Comparison of ENCODE assay signal across 23 mouse cellular contexts in genomic region chr17:8797624-8798023, GRCm38 (mm10).
DNase-seq lines count a peak whose midpoint lies in the region; ATAC-seq lines count a peak whose summit lies in the region.
"Had no signal": no experiment of that assay in that cellular context is flagged by ENCODE, and none has a peak within 500 bp of the region (broad histone marks: within the 10 kb centered on the region; RNA-seq: fewer than 3 reads in every experiment).

No protein-coding gene starts in this region.

- 10% methylated on average over 2 of the region's 2 CpGs for WGBS in heart, embryonic 11.5 days (ENCODE audit: insufficient replicate concordance)
- WGBS in liver, embryonic 13.5 days (ENCODE audit: insufficient replicate concordance), result 5% methylated on average over 2 of the region's 2 CpGs

- no peak overlapping the region for H3K4me2 ChIP-seq in heart, embryonic 11.5 days
- no peak overlapping the region for H3K4me2 ChIP-seq in liver, embryonic 13.5 days
- H3K4me2 ChIP-seq: embryonic facial prominence, embryonic 12.5 days; forebrain, embryonic 15.5 days; hindbrain, embryonic 15.5 days had no signal

- H3K9me3 ChIP-seq in heart, embryonic 11.5 days (replicated peaks; ENCODE audit: control insufficient read depth, low read length), result no peaks in the 10 kb centered on the region
- no peaks in the 10 kb centered on the region for H3K9me3 ChIP-seq in liver, embryonic 13.5 days (replicated peaks)
- H3K9me3 ChIP-seq: embryonic facial prominence, embryonic 12.5 days; forebrain, embryonic 15.5 days; hindbrain, embryonic 15.5 days had no signal

- H3K27me3 ChIP-seq in heart, embryonic 11.5 days (ENCODE audit: control insufficient read depth, insufficient read depth, low read length), result peaks cover 51% of the 10 kb centered on the region
- H3K27me3 ChIP-seq in liver, embryonic 13.5 days, result peaks cover 64% of the 10 kb centered on the region

- H3K4me1 ChIP-seq in heart, embryonic 11.5 days (ENCODE audit: control insufficient read depth, insufficient read depth, low read length), result peaks cover 5% of the 10 kb centered on the region
- H3K4me1 ChIP-seq in liver, embryonic 13.5 days (replicated peaks), result peaks cover 5% of the 10 kb centered on the region; the same call in 1 of the 2 replicates

- H3K4me3 ChIP-seq in heart, embryonic 11.5 days (ENCODE audit: low read depth, low read length), result no peak overlapping the region
- H3K4me3 ChIP-seq in liver, embryonic 13.5 days (replicated peaks), result no peak overlapping the region
- H3K4me3 ChIP-seq: embryonic facial prominence, embryonic 12.5 days; forebrain, embryonic 15.5 days; hindbrain, embryonic 15.5 days had no signal

- intact Hi-C loops in left cerebral cortex, postnatal 10 days (cut with DNase I), result no loop called here

- H3K36me3 ChIP-seq in heart, embryonic 11.5 days (ENCODE audit: control insufficient read depth, insufficient read depth, low read length), result no peaks in the 10 kb centered on the region
- H3K36me3 ChIP-seq in liver, embryonic 13.5 days, result no peaks in the 10 kb centered on the region
- H3K36me3 ChIP-seq: embryonic facial prominence, embryonic 12.5 days; forebrain, embryonic 15.5 days; G1E; hindbrain, embryonic 15.5 days had no signal

- ATAC-seq in heart, embryonic 11.5 days (replicated peaks; ENCODE audit: insufficient number of reproducible peaks, low FRiP score, low TSS enrichment), result peak; percentile 52; the same call in 1 of the 2 replicates
- 0 out of 2 replicates have a peak, but pooled peaks have one; percentile 26 for ATAC-seq in liver, embryonic 13.5 days (ENCODE audit: low read depth)
- peak; percentile 64 for ATAC-seq in common myeloid progenitor, adult 5-6 weeks (replicated peaks; ENCODE audit: low read depth, poor library complexity, severe bottlenecking)
- ATAC-seq: activated CD4-positive, CD25-positive, alpha-beta regulatory T cell, adult 4 months; CD4-positive, CD25-positive, alpha-beta regulatory T cell, adult 4 months; forebrain, embryonic 15.5 days; intestine, embryonic 16.5 days; Patski had no signal

- H3K27ac ChIP-seq in heart, embryonic 11.5 days (ENCODE audit: low read depth, low read length), result no peak overlapping the region; the same call in 1 of the 2 replicates
- H3K27ac ChIP-seq in liver, embryonic 13.5 days, result no peak overlapping the region
- H3K27ac ChIP-seq: embryonic facial prominence, embryonic 12.5 days; forebrain, embryonic 15.5 days; hindbrain, embryonic 15.5 days had no signal

- no peak overlapping the region for H3K9ac ChIP-seq in heart, embryonic 11.5 days (ENCODE audit: low read depth, low read length)
- H3K9ac ChIP-seq in liver, embryonic 13.5 days, result no peak overlapping the region
- H3K9ac ChIP-seq: embryonic facial prominence, embryonic 12.5 days; forebrain, embryonic 15.5 days; hindbrain, embryonic 15.5 days had no signal

- no peak for DNase-seq in heart, adult 8-10 months (ENCODE audit: low spot score)
- DNase-seq in liver, embryonic 13.5 days, result no peak
- no peak for DNase-seq in liver
- no peak for DNase-seq in cerebellum, postnatal 10 days
- no peak for DNase-seq in left cerebral cortex, postnatal 10 days (ENCODE audit: extremely low spot score in 1 of 2, low spot score in 2 of 2)
- DNase-seq: adrenal gland, adult 2 months; adrenal gland, postnatal 25 days; B cell, adult 2 months; cerebellum, adult 2 months; cerebellum, postnatal 14 days; gastrocnemius, postnatal 10 days; heart, postnatal 10 days; kidney, adult 2 months had no signal
